Mouse (Mus musculus) olfactory bulb, adult 2 months (tissue): ENCODE measurements around the gene Taar9.

Experiments used
- CTCF ChIP-seq: fragments of 200-500 bp; IDR thresholded peaks from 2 replicates; pipeline ENCODE4 v1.5.1; 2012; ENCODE audit warnings: low read depth, mild to moderate bottlenecking, low read length, moderate library complexity; ENCODE audit not compliant: insufficient read depth
- POLR2A ChIP-seq: fragments of 200-500 bp; IDR thresholded peaks from 2 replicates; pipeline ENCODE4 v1.6.1; 2012; ENCODE audit warnings: mild to moderate bottlenecking, low read depth, low read length, moderate library complexity; ENCODE audit not compliant: insufficient read depth

DNA sequence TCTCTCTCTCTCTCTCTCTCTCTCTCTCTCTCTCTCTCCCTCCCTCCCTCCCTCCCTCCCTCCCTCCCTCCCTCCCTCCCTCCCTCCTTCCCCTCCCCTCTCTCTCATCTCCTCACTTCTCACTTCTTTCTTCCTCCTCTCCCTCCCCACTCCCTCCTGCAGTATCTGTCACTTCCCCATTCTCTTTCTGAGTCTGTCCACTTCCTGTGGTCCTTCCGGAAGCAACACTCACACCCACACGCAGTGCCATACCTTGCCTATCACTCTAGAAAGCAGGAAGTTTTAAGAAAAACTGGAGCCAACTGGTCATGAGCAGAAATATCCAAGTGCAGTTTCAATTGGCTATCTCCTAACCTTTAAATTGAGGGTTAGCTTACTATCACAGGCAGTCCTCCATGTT is 23.8 kb upstream of the Taar9 start:
- TF ChIP-seq POLR2A = no peak
- TF ChIP-seq CTCF = no peak
